Mouse (Mus musculus) heart, postnatal 0 days (tissue): ENCODE measurements around the gene Per1. TPM values are rescaled to one million over a fixed set of nuclear protein-coding genes. Genes with fewer than 3 reads are reported as not detected.

Experiments used
- ATAC-seq: fragments of 200-750 bp; cut with Nextera tagmentation; 2 replicates; pipeline ENCODE4 v1.8.0; 2017; ENCODE audit warnings: low read depth, moderate number of reproducible peaks, moderate library complexity; ENCODE audit not compliant: insufficient read depth
- DNase-seq: peaks from one replicate; pipeline ENCODE4 v3.0.0-alpha.2; 2016; ENCODE audit warnings: low spot score
- H3K27ac ChIP-seq: fragments of 300-500 bp; sonication (generic); 2 replicates; pipeline ENCODE4 v1.5.1; 2014; ENCODE audit warnings: low read depth, mild to moderate bottlenecking
- H3K27me3 ChIP-seq: fragments of 300-500 bp; sonication (generic); 2 replicates; pipeline ENCODE4 v1.6.1; 2014; ENCODE audit warnings: low read length, mixed read lengths; ENCODE audit not compliant: control insufficient read depth, insufficient read depth
- H3K36me3 ChIP-seq: fragments of 300-500 bp; sonication (generic); replicated peaks from 2 replicates; pipeline ENCODE4 v1.6.1; 2014; ENCODE audit warnings: low read length, mixed read lengths; ENCODE audit not compliant: control insufficient read depth, insufficient read depth
- H3K4me1 ChIP-seq: fragments of 300-500 bp; sonication (generic); 2 replicates; pipeline ENCODE4 v1.6.1; 2014; ENCODE audit warnings: antibody characterized with exemption; ENCODE audit not compliant: control insufficient read depth, insufficient read depth
- H3K4me2 ChIP-seq: fragments of 300-500 bp; sonication (generic); 2 replicates; pipeline ENCODE4 v1.6.1; 2014; ENCODE audit warnings: low read depth, mild to moderate bottlenecking, low read length, moderate library complexity
- H3K4me3 ChIP-seq: fragments of 300-500 bp; sonication (generic); 2 replicates; pipeline ENCODE4 v1.5.1; 2014; ENCODE audit warnings: low read depth, low read length
- H3K9ac ChIP-seq: fragments of 300-500 bp; sonication (generic); replicated peaks from 2 replicates; pipeline ENCODE4 v1.6.1; 2014; ENCODE audit warnings: low read depth, low read length, mixed read lengths
- H3K9me3 ChIP-seq: fragments of 300-500 bp; sonication (generic); replicated peaks from 2 replicates; pipeline ENCODE4 v1.6.1; 2016; ENCODE audit warnings: low read length; ENCODE audit not compliant: control insufficient read depth
- CTCF ChIP-seq: IDR thresholded peaks from 2 replicates; pipeline ENCODE4 v1.5.1; 2016; ENCODE audit warnings: antibody characterized with exemption, control low read depth, low read depth
- EP300 ChIP-seq: IDR thresholded peaks from 2 replicates; pipeline ENCODE4 v1.6.1; 2016; ENCODE audit warnings: antibody characterized with exemption, low read depth
- WGBS: fragments of 180-500 bp; shearing (Covaris S2); extraction: QIAGEN DNeasy Blood & Tissue Kit; methylation state at CpG from one replicate; pipeline ENCODE4 v1.1.7; 2014; 5-methylcytosine and 5-hydroxymethylcytosine counted together
- polyA plus RNA-seq: library from polyadenylated mRNA; unstranded; fragments of >200 nt; fragmentation: Nextera tagmentation; extraction: Ambion mirVana; gene quantifications from 2 replicates; pipeline ENCODE4 v1.2.1, GENCODE M21; 2015
- total RNA-seq: library from RNA; depleted of rRNA; stranded (reverse); fragments of >200 nt; gene quantifications from 2 replicates; pipeline ENCODE4 v1.2.3, GENCODE M21; 2014; ENCODE audit warnings: low replicate concordance

Per1 gene
- total and polyA plus RNA-seq, 2 experiments from 2014 or later = 8.1 to 76.8 TPM

GRCm38 (mm10) chr11:69123693-69124497, 28.9 kb downstream of the Per1 start:
- H3K36me3 ChIP-seq = no peaks in the 10 kb centered on the region
- no peaks in the 10 kb centered on the region for H3K27me3 ChIP-seq
- WGBS = under 1% methylated on average over 31 of the region's 31 CpGs
- H3K4me2 ChIP-seq = peak overlapping the region; percentile 90
- TF ChIP-seq EP300 = no peak
- TF ChIP-seq CTCF = 0 out of 2 replicates have a peak, but pooled peaks have one; percentile 10
- H3K9ac ChIP-seq = peak overlapping the region; percentile 50
- peaks cover 29% of the 10 kb centered on the region for H3K4me1 ChIP-seq
- H3K4me3 ChIP-seq = peak overlapping the region; percentile 68
- peak overlapping the region; percentile 90 for H3K27ac ChIP-seq
- peak; percentile 51 for ATAC-seq
- peak; percentile 79 for DNase-seq
- H3K9me3 ChIP-seq = no peaks in the 10 kb centered on the region

DNA sequence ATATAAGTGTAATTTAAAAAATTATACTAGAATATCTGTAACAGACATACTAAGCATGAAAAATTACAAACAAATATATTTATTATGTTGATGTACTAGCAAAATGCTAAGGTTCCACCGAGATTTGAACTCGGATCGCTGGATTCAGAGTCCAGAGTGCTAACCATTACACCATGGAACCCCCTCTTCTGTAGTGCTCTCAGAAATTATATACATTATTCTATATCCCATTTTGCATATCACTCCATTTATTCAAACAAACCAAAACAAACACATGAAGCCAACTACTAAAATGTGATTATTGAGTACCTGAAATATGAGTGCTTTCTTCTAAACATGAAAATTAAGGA, 29.5 kb downstream of the Per1 start:
- H3K4me3 ChIP-seq = peak overlapping the region; percentile 68; the same call in 1 of the 2 replicates
- no peaks in the 10 kb centered on the region for H3K36me3 ChIP-seq
- no peaks in the 10 kb centered on the region for H3K9me3 ChIP-seq
- H3K9ac ChIP-seq = no peak overlapping the region
- DNase-seq (peak; percentile 79), ATAC-seq (peak; percentile 25)
- WGBS = 0% methylated on average over 3 of the region's 3 CpGs
- TF ChIP-seq CTCF (no peak), EP300 (no peak)
- H3K4me2 ChIP-seq = peak overlapping the region; percentile 90; the same call in 1 of the 2 replicates
- H3K27ac ChIP-seq = no peak overlapping the region
- peaks cover 25% of the 10 kb centered on the region for H3K4me1 ChIP-seq
- H3K27me3 ChIP-seq = no peaks in the 10 kb centered on the region

DNA sequence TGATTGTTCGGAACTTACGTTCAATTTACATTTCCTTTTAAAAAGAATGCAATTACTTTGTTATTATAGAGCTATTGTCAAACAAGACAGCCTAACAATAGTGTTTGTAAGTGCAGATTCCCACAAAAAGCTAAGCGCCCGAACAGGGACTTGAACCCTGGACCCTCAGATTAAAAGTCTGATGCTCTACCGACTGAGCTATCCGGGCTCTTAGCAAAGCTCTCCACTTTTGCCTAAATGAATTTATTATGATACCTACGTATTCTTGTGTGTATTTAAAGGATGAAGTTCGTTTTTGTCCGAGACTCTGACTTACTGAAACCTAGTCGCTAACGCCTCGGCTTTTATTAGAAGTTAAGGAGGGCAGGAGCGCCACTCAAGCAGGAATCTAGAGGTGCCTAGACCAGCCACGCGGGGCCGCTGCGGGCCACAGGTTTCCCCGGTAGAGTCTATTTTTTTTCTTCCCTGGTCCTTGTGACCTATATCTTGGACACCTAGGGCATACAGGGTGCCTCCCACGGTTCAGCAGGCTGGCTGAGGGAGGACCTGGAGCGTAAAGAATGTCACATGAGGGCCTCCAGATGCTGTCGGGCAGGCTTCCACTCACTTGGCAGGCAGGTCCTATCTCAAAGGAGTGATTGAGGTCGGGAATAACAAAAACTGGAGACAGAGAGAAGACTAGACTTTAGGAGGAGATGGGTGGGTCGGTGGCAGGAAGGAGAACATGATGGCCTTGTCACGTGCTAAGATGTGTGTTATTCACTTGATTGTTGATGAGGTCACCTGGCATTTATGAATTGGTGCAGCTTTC, 30.2 kb downstream of the Per1 start:
- under 1% methylated on average over 24 of the region's 24 CpGs for WGBS
- DNase-seq (peak; percentile 87), ATAC-seq (peak; percentile 25)
- Histone ChIP-seq H3K4me2 (peak overlapping the region; percentile 81), H3K9ac (peak overlapping the region; percentile 33; the same call in 1 of the 2 replicates), H3K27ac (peak overlapping the region; percentile 73), H3K27me3 (no peaks in the 10 kb centered on the region), H3K9me3 (no peaks in the 10 kb centered on the region), H3K36me3 (no peaks in the 10 kb centered on the region), H3K4me1 (peaks cover 22% of the 10 kb centered on the region), H3K4me3 (peak overlapping the region; percentile 57)
- TF ChIP-seq EP300 = no peak
- peak; percentile 41 for TF ChIP-seq CTCF

DNA sequence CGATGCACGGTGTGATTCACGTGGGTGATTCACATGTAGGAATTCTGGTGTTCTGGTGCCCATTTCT, 30.7 kb downstream of the Per1 start, which contains the start of gene Aloxe3:
Gene Aloxe3 (plus strand): TSS at position 45 of the 67 bp plus-strand sequence.
- H3K4me1 ChIP-seq = peaks cover 18% of the 10 kb centered on the region
- peak within 1 kb of the TSS; percentile 73 for H3K27ac ChIP-seq
- H3K36me3 ChIP-seq = no peaks in the 10 kb centered on the region
- H3K4me3 ChIP-seq = peak within 1 kb of the TSS; percentile 57
- H3K9me3 ChIP-seq = no peaks in the 10 kb centered on the region
- WGBS = 1% methylated on average over 3 of the region's 3 CpGs
- peak within 1 kb of the TSS; percentile 33; the same call in 1 of the 2 replicates for H3K9ac ChIP-seq
- no peak for DNase-seq
- H3K27me3 ChIP-seq = no peaks in the 10 kb centered on the region
- no peak for ATAC-seq
- TF ChIP-seq EP300 (no peak), CTCF (no peak)
- peak within 1 kb of the TSS; percentile 81 for H3K4me2 ChIP-seq

DNA sequence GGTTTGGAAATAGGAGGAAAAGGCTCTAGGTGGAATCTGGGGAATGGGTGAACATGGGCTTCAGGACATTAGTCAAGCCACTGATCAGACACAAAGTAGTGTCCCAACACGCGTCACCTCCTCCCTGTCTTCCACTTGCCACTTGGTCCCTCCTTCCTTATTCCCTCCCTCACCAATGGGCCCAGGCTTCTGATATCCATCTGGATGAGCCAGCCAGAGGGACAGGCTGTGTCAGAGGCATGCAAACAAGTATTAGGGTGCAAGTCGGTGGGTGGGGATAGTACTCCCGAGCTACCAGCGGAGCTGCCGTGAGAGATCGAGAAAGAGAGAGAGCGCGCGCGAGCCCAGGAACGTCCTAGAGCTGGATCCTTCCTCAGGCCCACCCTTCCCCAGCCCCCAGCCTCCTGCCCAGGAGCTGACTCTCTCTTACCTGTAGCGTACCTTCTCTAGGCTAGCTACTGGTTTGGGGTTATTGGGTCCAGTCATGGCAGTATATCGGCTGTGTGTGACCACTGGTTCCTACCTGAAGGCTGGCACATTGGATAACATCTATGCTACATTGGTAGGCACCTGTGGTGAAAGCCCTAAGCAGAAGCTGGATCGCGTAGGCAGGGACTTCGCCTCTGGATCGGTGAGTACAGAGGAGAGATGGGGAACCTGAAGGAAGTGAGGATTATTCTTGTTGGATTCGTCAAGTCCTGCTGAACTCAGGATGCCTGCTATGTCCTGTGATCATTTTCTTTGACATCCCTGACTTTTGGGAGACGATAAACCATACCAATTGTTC, 31.1 kb downstream of the Per1 start:
- H3K4me1 ChIP-seq = peaks cover 14% of the 10 kb centered on the region; the same call in 1 of the 2 replicates
- no peaks in the 10 kb centered on the region for H3K36me3 ChIP-seq
- 0 out of 2 replicates have a peak overlapping the region, but pooled peaks have one; percentile 21 for H3K9ac ChIP-seq
- ATAC-seq = no peak
- H3K4me2 ChIP-seq = peak overlapping the region; percentile 81
- H3K9me3 ChIP-seq = no peaks in the 10 kb centered on the region
- peak overlapping the region; percentile 57 for H3K4me3 ChIP-seq
- TF ChIP-seq CTCF = no peak
- 21% methylated on average over 20 of the region's 20 CpGs for WGBS
- H3K27ac ChIP-seq = no peak overlapping the region
- no peak for DNase-seq
- H3K27me3 ChIP-seq = no peaks in the 10 kb centered on the region
